Mouse (Mus musculus): Measurements from ENCODE around the gene Sfta2. TPM values are rescaled to one million over a fixed set of nuclear protein-coding genes. Genes with fewer than 3 reads are reported as not detected.
A peak's percentile ranks its signal among the peaks of the same experiment; 100 is the strongest.

Gene Sfta2
- polyA plus RNA-seq, 1 experiment, result 1.3 TPM

GRCm38 (mm10) chr17:35558216-35558615, 43.1 kb upstream of the Sfta2 start:
- WGBS, result 73% methylated on average over 8 of the region's 8 CpGs
- H3K36me3 ChIP-seq (ENCODE audit: control insufficient read depth, insufficient read depth, low read length), result no peaks in the 10 kb centered on the region

GRCm38 (mm10) chr17:35567150-35567549, 34.2 kb upstream of the Sfta2 start, which contains the start of gene 2300002M23Rik:
Gene 2300002M23Rik (plus strand): TSS chr17:35567450.
- no peaks in the 10 kb centered on the region for H3K4me1 ChIP-seq (ENCODE audit: control insufficient read depth, insufficient read depth, low read length)
- TF ChIP-seq CTCF (conservative IDR thresholded peaks at IDR 0.05; ENCODE audit: insufficient read depth, insufficient read length, low read depth, low read length) (no peak), POLR2A (IDR thresholded peaks at IDR 0.05; ENCODE audit: low read depth, low read length) (no peak)
- 61% methylated on average over 3 of the region's 3 CpGs for WGBS

More at GRCm38 (mm10) chr17:35558216-35558615, 43.1 kb upstream of the Sfta2 start:
- TF ChIP-seq POLR2A (IDR thresholded peaks at IDR 0.05; ENCODE audit: low read depth, low read length) (no peak), CTCF (conservative IDR thresholded peaks at IDR 0.05; ENCODE audit: insufficient read depth, insufficient read length, low read depth, low read length) (no peak)
- no peak overlapping the region for H3K4me3 ChIP-seq (ENCODE audit: insufficient read depth, low read depth, low read length)
- peaks cover 5% of the 10 kb centered on the region; the same call in 1 of the 2 replicates for H3K4me1 ChIP-seq (ENCODE audit: control insufficient read depth, insufficient read depth, low read length)
- no peak overlapping the region for H3K27ac ChIP-seq (ENCODE audit: insufficient read depth, low read depth, low read length)
- H3K27me3 ChIP-seq (replicated peaks; ENCODE audit: control insufficient read depth, insufficient read depth, low read length), result no peaks in the 10 kb centered on the region
- no peak for DNase-seq

GRCm38 (mm10) chr17:35567767-35568166, 33.6 kb upstream of the Sfta2 start:
- no peak for TF ChIP-seq POLR2A (IDR thresholded peaks at IDR 0.05; ENCODE audit: low read depth, low read length)
- no peak for TF ChIP-seq CTCF (conservative IDR thresholded peaks at IDR 0.05; ENCODE audit: insufficient read depth, insufficient read length, low read depth, low read length)
- no peaks in the 10 kb centered on the region for H3K4me1 ChIP-seq (ENCODE audit: control insufficient read depth, insufficient read depth, low read length)
- no peaks in the 10 kb centered on the region; the same call in 1 of the 2 replicates for H3K27me3 ChIP-seq (replicated peaks; ENCODE audit: control insufficient read depth, insufficient read depth, low read length)
- no peaks in the 10 kb centered on the region for H3K36me3 ChIP-seq (ENCODE audit: control insufficient read depth, insufficient read depth, low read length)
- WGBS, result 32% methylated on average over 9 of the region's 9 CpGs
- no peak overlapping the region for H3K4me3 ChIP-seq (ENCODE audit: insufficient read depth, low read depth, low read length)
- DNase-seq, result no peak
- no peak overlapping the region for H3K27ac ChIP-seq (ENCODE audit: insufficient read depth, low read depth, low read length)

More at GRCm38 (mm10) chr17:35567150-35567549, 34.2 kb upstream of the Sfta2 start, which contains the start of gene 2300002M23Rik:
- no peaks in the 10 kb centered on the region for H3K36me3 ChIP-seq (ENCODE audit: control insufficient read depth, insufficient read depth, low read length)
- no peaks in the 10 kb centered on the region; the same call in 1 of the 2 replicates for H3K27me3 ChIP-seq (replicated peaks; ENCODE audit: control insufficient read depth, insufficient read depth, low read length)
- no peak within 1 kb of the TSS for H3K4me3 ChIP-seq (ENCODE audit: insufficient read depth, low read depth, low read length)
- DNase-seq, result no peak
- no peak within 1 kb of the TSS for H3K27ac ChIP-seq (ENCODE audit: insufficient read depth, low read depth, low read length)

- Histone ChIP-seq H3K4me3 (ENCODE audit: insufficient read depth, low read depth, low read length) (no peak overlapping the region), H3K27ac (ENCODE audit: insufficient read depth, low read depth, low read length) (no peak overlapping the region), H3K4me1 (ENCODE audit: control insufficient read depth, insufficient read depth, low read length) (no peaks in the 10 kb centered on the region), H3K27me3 (replicated peaks; ENCODE audit: control insufficient read depth, insufficient read depth, low read length) (no peaks in the 10 kb centered on the region; the same call in 1 of the 2 replicates), H3K36me3 (ENCODE audit: control insufficient read depth, insufficient read depth, low read length) (no peaks in the 10 kb centered on the region)
- DNase-seq, result no peak
- TF ChIP-seq CTCF (conservative IDR thresholded peaks at IDR 0.05; ENCODE audit: insufficient read depth, insufficient read length, low read depth, low read length), result no peak
- no peak for TF ChIP-seq POLR2A (IDR thresholded peaks at IDR 0.05; ENCODE audit: low read depth, low read length)
- 11% methylated on average over 28 of the region's 28 CpGs for WGBS
These were observed 32.0 kb upstream of the Sfta2 start for GRCm38 (mm10) chr17:35569091-35569944.

DNA sequence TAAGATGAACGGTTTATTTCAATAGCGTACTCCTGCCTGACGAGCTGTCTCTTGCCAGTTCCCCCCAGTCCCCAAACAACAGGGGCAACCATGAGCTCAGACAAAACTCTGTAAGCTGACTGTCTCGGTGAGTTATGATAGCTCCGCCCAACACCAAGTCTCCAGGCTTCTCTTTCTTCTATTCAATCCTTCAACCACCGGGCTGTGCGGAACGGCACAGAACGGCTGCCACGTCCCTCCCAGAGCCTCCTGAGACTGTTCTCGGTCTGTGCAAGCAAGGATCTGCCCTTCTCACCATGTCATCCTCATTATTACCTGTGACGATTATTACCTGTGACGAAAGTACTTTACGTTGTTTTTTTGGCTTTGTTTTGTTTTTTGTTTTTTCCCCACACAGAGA, 30.5 kb upstream of the Sfta2 start:
- WGBS, result 82% methylated on average over 14 of the region's 14 CpGs
- Histone ChIP-seq H3K27me3 (replicated peaks; ENCODE audit: control insufficient read depth, insufficient read depth, low read length) (no peaks in the 10 kb centered on the region; the same call in 1 of the 2 replicates), H3K27ac (ENCODE audit: insufficient read depth, low read depth, low read length) (no peak overlapping the region), H3K36me3 (ENCODE audit: control insufficient read depth, insufficient read depth, low read length) (no peaks in the 10 kb centered on the region), H3K4me1 (ENCODE audit: control insufficient read depth, insufficient read depth, low read length) (no peaks in the 10 kb centered on the region), H3K4me3 (ENCODE audit: insufficient read depth, low read depth, low read length) (no peak overlapping the region)
- no peak for TF ChIP-seq POLR2A (IDR thresholded peaks at IDR 0.05; ENCODE audit: low read depth, low read length)
- no peak for TF ChIP-seq CTCF (conservative IDR thresholded peaks at IDR 0.05; ENCODE audit: insufficient read depth, insufficient read length, low read depth, low read length)
- no peak for DNase-seq

- Histone ChIP-seq H3K4me3 (ENCODE audit: insufficient read depth, low read depth, low read length) (no peak overlapping the region), H3K27ac (ENCODE audit: insufficient read depth, low read depth, low read length) (no peak overlapping the region), H3K36me3 (ENCODE audit: control insufficient read depth, insufficient read depth, low read length) (no peaks in the 10 kb centered on the region), H3K4me1 (ENCODE audit: control insufficient read depth, insufficient read depth, low read length) (no peaks in the 10 kb centered on the region), H3K27me3 (replicated peaks; ENCODE audit: control insufficient read depth, insufficient read depth, low read length) (no peaks in the 10 kb centered on the region; the same call in 1 of the 2 replicates)
- 95% methylated on average over 7 of the region's 7 CpGs for WGBS
- DNase-seq, result no peak
- TF ChIP-seq CTCF (conservative IDR thresholded peaks at IDR 0.05; ENCODE audit: insufficient read depth, insufficient read length, low read depth, low read length), result no peak
- TF ChIP-seq POLR2A (IDR thresholded peaks at IDR 0.05; ENCODE audit: low read depth, low read length), result no peak
These were observed 29.9 kb upstream of the Sfta2 start for GRCm38 (mm10) chr17:35571477-35571876.

DNA sequence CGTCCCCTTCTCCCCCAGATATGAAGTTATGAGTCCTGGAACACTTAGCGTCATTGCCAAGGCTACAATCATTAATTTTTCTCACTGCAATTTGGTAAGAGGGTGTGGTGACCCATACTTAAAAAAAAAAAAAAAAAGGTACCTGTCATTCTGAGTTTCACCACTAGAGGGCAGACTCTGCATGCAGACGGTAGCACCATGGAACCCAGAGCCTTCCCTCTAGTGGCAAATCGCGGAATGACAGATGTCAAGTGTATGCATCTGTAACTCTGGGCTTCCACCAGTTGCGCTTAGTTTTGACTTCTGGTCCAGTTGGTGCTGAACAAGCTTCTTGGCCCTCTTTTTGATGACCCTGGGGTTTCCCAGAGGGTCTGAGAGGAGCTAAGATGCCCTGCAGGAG, 23.1 kb upstream of the Sfta2 start:
- DNase-seq, result peak; percentile 84
- TF ChIP-seq CTCF (conservative IDR thresholded peaks at IDR 0.05; ENCODE audit: insufficient read depth, insufficient read length, low read depth, low read length) (peak; percentile 100; the same call in 1 of the 2 replicates), POLR2A (IDR thresholded peaks at IDR 0.05; ENCODE audit: low read depth, low read length) (no peak)
- H3K36me3 ChIP-seq (ENCODE audit: control insufficient read depth, insufficient read depth, low read length), result no peaks in the 10 kb centered on the region
- H3K27ac ChIP-seq (ENCODE audit: insufficient read depth, low read depth, low read length), result no peak overlapping the region
- no peak overlapping the region for H3K4me3 ChIP-seq (ENCODE audit: insufficient read depth, low read depth, low read length)
- no peaks in the 10 kb centered on the region for H3K27me3 ChIP-seq (replicated peaks; ENCODE audit: control insufficient read depth, insufficient read depth, low read length)
- H3K4me1 ChIP-seq (ENCODE audit: control insufficient read depth, insufficient read depth, low read length), result no peaks in the 10 kb centered on the region
- WGBS, result 17% methylated on average over 6 of the region's 6 CpGs

Measured in kidney, adult 2 months (tissue).